Mouse (Mus musculus): ENCODE results near the gene Fxyd4.

DNA sequence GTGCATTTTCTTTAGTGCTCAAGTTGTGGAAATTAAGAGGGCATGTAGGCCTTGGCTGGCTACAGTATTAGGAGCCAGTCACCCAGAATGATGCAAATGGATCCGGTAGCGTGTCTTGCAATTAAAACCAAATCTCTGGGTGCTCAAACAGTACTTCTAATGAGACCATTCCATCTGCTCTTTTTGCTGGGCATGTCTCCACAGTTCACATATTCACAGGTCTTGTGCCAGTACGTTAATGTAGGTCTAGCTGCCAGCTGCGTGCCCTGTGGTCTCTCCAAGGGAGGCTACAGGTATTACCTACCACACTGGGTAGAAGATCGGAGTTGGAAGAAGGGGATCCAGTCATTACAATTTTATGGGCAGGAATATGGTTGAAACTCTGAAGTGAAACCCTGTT is 19.4 kb downstream of the Fxyd4 start:
- TF ChIP-seq CTCF (IDR thresholded peaks at IDR 0.05; ENCODE audit: low read depth) (no peak), EP300 (optimal IDR thresholded peaks at IDR 0.05) (no peak)

Measured in stomach, postnatal 0 days (tissue).